Mouse (Mus musculus) heart, embryonic 14.5 days (tissue): ENCODE measurements around the gene Adcy9. TPM values are rescaled to one million over a fixed set of nuclear protein-coding genes. Genes with fewer than 3 reads are reported as not detected.
"Not testable (repeated sequence)": the region's sequence is repeated elsewhere in the genome, so short reads cannot be mapped to it uniquely, and the experiment has no call there.

Experiments
- ATAC-seq: fragments of 200-750 bp; cut with Nextera tagmentation; 2 replicates; pipeline ENCODE4 v1.8.0; 2017; ENCODE audit warnings: low read depth, moderate TSS enrichment; ENCODE audit not compliant: insufficient number of reproducible peaks, insufficient read depth, low FRiP score
- H3K27ac ChIP-seq, 2 experiments: fragments of 200-500 bp in 1 of 2; fragments of 300-500 bp in 1 of 2; sonication (generic) in 1 of 2; replicated peaks in 1 of 2; 2 replicates each; pipeline ENCODE4 v1.5.1; 2012 to 2014; ENCODE audit warnings: low read depth in 2 of 2, low read length in 2 of 2, control low read depth in 1 of 2, mild to moderate bottlenecking in 1 of 2, mixed read lengths in 1 of 2; ENCODE audit not compliant: control insufficient read depth in 1 of 2, insufficient read depth in 1 of 2
- H3K27me3 ChIP-seq: fragments of 300-500 bp; sonication (generic); 2 replicates; pipeline ENCODE4 v1.6.1; 2014; ENCODE audit warnings: mild to moderate bottlenecking, low read length, control low read depth; ENCODE audit not compliant: control insufficient read depth, insufficient read depth
- H3K36me3 ChIP-seq: fragments of 300-500 bp; sonication (generic); 2 replicates; pipeline ENCODE4 v1.6.1; 2014; ENCODE audit warnings: mild to moderate bottlenecking, control low read depth, low read length, mixed read lengths; ENCODE audit not compliant: control insufficient read depth, insufficient read depth
- H3K4me1 ChIP-seq, 2 experiments: fragments of 200-500 bp in 1 of 2; fragments of 300-500 bp in 1 of 2; sonication (generic) in 1 of 2; 2 replicates each; pipeline ENCODE4 v1.6.1; 2012 to 2014; ENCODE audit warnings: low read length in 2 of 2, control low read depth in 1 of 2, mixed read lengths in 1 of 2; ENCODE audit not compliant: control insufficient read depth in 2 of 2, insufficient read depth in 2 of 2
- H3K4me2 ChIP-seq: fragments of 300-500 bp; sonication (generic); 2 replicates; pipeline ENCODE4 v1.6.1; 2014; ENCODE audit warnings: mild to moderate bottlenecking, low read length
- H3K4me3 ChIP-seq, 2 experiments: fragments of 200-500 bp in 1 of 2; fragments of 300-500 bp in 1 of 2; sonication (generic) in 1 of 2; 2 replicates each; pipeline ENCODE4 v1.5.1; 2012 to 2014; ENCODE audit warnings: low read length in 2 of 2, mild to moderate bottlenecking in 2 of 2, control low read depth in 1 of 2, low read depth in 1 of 2, moderate library complexity in 1 of 2; ENCODE audit not compliant: control insufficient read depth in 1 of 2, insufficient read depth in 1 of 2
- H3K9ac ChIP-seq: fragments of 300-500 bp; sonication (generic); 2 replicates; pipeline ENCODE4 v1.6.1; 2014; ENCODE audit warnings: mild to moderate bottlenecking, low read length
- H3K9me3 ChIP-seq: fragments of 300-500 bp; sonication (generic); 2 replicates; pipeline ENCODE4 v1.6.1; 2016; ENCODE audit warnings: low read length, control low read depth; ENCODE audit not compliant: control insufficient read depth
- WGBS: fragments of 180-500 bp; shearing (Covaris S2); extraction: QIAGEN DNeasy Blood & Tissue Kit; methylation state at CpG from one replicate; pipeline ENCODE4 v1.1.7; 2014; 5-methylcytosine and 5-hydroxymethylcytosine counted together
- polyA plus RNA-seq: library from polyadenylated mRNA; unstranded; fragments of >200 nt; fragmentation: Nextera tagmentation; extraction: Ambion mirVana; gene quantifications from 2 replicates; pipeline ENCODE4 v1.2.1, GENCODE M21; 2014

Gene Adcy9
- polyA plus RNA-seq, 1 experiment from 2014 or later, result 1.8 TPM

DNA sequence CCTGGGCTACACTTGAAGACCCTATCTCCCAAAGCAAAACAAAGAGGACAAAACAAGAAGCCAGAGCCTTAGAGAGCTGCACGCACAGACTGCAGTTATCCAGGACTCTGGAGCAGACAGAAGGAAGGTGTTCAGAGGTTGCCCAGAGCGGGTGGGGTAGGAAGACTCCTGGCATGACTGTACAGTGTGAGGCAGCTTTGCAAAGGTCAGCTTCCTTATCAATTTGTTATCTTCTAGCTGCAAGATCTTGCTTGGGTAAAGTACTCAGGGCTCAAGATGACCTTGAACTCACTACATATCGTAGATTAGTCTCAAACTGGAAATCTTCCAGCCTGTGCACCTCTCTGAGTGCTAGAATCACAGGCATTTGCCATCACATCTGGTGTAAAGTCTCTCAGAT, 156.8 kb downstream of the Adcy9 start:
- H3K36me3 ChIP-seq, result no peaks in the 10 kb centered on the region
- H3K27me3 ChIP-seq, result no peaks in the 10 kb centered on the region
- H3K9me3 ChIP-seq, result no peaks in the 10 kb centered on the region
- no peak overlapping the region for H3K27ac ChIP-seq
- no peak for ATAC-seq
- H3K9ac ChIP-seq, result no peak overlapping the region
- H3K4me3 ChIP-seq, result no peak overlapping the region
- H3K4me1 ChIP-seq, result peaks cover 12 to 17% of the 10 kb centered on the region in 2 experiments
- WGBS, result 61% methylated on average over 3 of the region's 3 CpGs
- no peak overlapping the region for H3K4me2 ChIP-seq

DNA sequence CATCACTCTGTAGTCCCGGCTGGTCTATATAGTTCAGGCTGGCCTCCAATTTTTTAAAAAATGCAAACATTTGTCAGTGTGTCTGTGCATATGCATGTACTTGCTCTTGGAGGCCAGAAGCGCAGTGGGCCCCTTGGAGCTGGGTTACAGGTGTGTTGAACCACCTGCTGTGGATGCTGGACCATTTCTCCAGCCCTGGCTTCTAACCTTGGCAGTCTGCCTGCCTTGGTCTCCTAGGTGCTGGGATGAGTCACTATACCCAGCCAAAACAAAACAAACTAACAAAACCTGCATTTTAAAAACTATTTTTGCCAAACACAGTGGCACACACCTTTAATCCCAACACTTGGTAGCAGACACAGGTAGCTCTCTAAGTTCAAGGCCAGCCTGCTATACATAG, 162.8 kb downstream of the Adcy9 start:
- Histone ChIP-seq H3K4me1 (no peaks in the 10 kb centered on the region), H3K27me3 (no peaks in the 10 kb centered on the region), H3K9me3 (no peaks in the 10 kb centered on the region), H3K9ac (no peak overlapping the region), H3K4me2 (no peak overlapping the region), H3K27ac (no peak overlapping the region), H3K36me3 (no peaks in the 10 kb centered on the region), H3K4me3 (no peak overlapping the region)
- WGBS, result 76% methylated on average over 2 of the region's 2 CpGs
- no peak for ATAC-seq

DNA sequence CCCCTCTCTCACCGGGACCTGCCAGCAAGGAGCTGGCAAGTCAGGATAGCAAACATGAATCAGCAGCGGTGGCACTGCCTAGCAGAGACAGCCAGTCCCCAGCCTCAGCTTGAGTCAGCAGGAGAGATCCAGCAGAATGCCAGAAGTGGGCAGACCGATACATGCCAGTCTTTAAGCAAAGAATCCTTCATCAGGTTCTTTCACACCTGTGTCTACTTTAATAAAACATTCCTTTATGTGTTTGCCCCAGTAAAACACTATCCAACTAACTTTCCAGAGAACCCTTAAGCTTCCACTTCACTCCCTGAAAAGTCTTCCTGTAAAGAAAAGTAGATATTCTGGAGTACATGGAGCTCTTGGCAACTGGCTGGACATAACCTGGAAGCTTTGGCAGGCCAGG, 171.5 kb downstream of the Adcy9 start:
- Histone ChIP-seq H3K27me3 (no peaks in the 10 kb centered on the region), H3K4me2 (no peak overlapping the region), H3K4me1 (no peaks in the 10 kb centered on the region), H3K27ac (no peak overlapping the region), H3K4me3 (no peak overlapping the region), H3K9me3 (peaks cover 17% of the 10 kb centered on the region), H3K36me3 (no peaks in the 10 kb centered on the region), H3K9ac (no peak overlapping the region)
- 84% methylated on average over 3 of the region's 3 CpGs for WGBS
- ATAC-seq, result no peak

DNA sequence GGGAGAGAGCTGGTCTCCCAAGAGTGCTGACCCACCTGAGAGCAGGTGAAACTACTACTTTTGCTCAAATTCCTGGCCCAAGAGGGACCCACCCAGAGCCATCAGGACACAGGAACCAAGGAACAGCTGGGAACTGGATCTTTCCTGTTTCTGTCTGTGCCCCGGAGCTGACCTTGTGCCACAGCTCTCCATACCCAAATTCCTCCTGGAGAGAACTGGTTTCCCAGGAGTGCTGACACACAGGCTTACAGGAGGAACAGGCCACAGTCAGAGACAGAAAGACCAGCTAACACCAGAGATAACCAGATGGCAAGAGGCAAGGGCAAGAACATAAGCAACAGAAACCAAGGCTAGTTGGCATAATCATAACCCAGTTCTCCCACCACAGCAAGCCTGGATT, 175.1 kb downstream of the Adcy9 start:
- peaks cover 17% of the 10 kb centered on the region for H3K9me3 ChIP-seq
- WGBS, result 89% methylated on average over 1 of the region's 1 CpGs
- H3K9ac ChIP-seq, H3K4me2 ChIP-seq, H3K4me1 ChIP-seq, H3K36me3 ChIP-seq, ATAC-seq, H3K27me3 ChIP-seq, H3K27ac ChIP-seq, H3K4me3 ChIP-seq: not testable (repeated sequence)

Other genes starting within 250 kb of the Adcy9 start
- gene Crebbp, start 206.5 kb downstream of the Adcy9 start, polyA plus RNA-seq, result 24.8 and 30.2 TPM in 2 replicates
- gene Srl, start 121.3 kb upstream of the Adcy9 start, polyA plus RNA-seq, result 259 and 288 TPM in 2 replicates
- 2.5 and 4.1 TPM in 2 replicates for gene Tfap4, start 139.4 kb upstream of the Adcy9 start, polyA plus RNA-seq
- gene Glis2, start 174.2 kb upstream of the Adcy9 start, polyA plus RNA-seq, result 17.8 and 21.4 TPM in 2 replicates
- 157 and 165 TPM in 2 replicates for gene Pam16, start 204.5 kb upstream of the Adcy9 start, polyA plus RNA-seq
- gene Vasn, start 219.4 kb upstream of the Adcy9 start, polyA plus RNA-seq, result 11.9 and 12.8 TPM in 2 replicates
- 68.9 and 70.3 TPM in 2 replicates for gene Dnaja3, start 219.5 kb upstream of the Adcy9 start, polyA plus RNA-seq